Mouse (Mus musculus): ENCODE data around the gene Klf6. TPM values are rescaled to one million over a fixed set of nuclear protein-coding genes. Genes with fewer than 3 reads are reported as not detected.

Gene Klf6
- polyA plus RNA-seq (2015; fragmentation: Nextera tagmentation; extraction: Ambion mirVana) = 76.4 and 82.9 TPM in 2 replicates

- Histone ChIP-seq H3K27me3 (no peaks in the 10 kb centered on the region), H3K27ac (peak within 1 kb of the TSS; percentile 97), H3K9me3 (no peaks in the 10 kb centered on the region), H3K9ac (peak within 1 kb of the TSS; percentile 79), H3K36me3 (peaks cover 19% of the 10 kb centered on the region), H3K4me1 (peaks cover 18% of the 10 kb centered on the region), H3K4me2 (peak within 1 kb of the TSS; percentile 74), H3K4me3 (peak within 1 kb of the TSS; percentile 73)
- peak; percentile 99 for ATAC-seq (ENCODE audit: borderline replicate concordance, extremely low read depth, low FRiP score, low TSS enrichment)
- WGBS = under 1% methylated on average over 58 of the region's 60 CpGs
Measured at GRCm38 (mm10) chr13:5861157-5862002, at the start of gene Klf6. Gene Klf6 (plus strand): TSS chr13:5861482.

- H3K4me3 ChIP-seq = no peak overlapping the region
- WGBS = 88% methylated on average over 9 of the region's 9 CpGs
- ATAC-seq (ENCODE audit: borderline replicate concordance, extremely low read depth, low FRiP score, low TSS enrichment) = no peak
- H3K27me3 ChIP-seq = no peaks in the 10 kb centered on the region
- no peak overlapping the region for H3K27ac ChIP-seq
- no peaks in the 10 kb centered on the region for H3K4me1 ChIP-seq
- H3K9ac ChIP-seq = no peak overlapping the region
- H3K36me3 ChIP-seq = no peaks in the 10 kb centered on the region
- no peaks in the 10 kb centered on the region for H3K9me3 ChIP-seq
- no peak overlapping the region for H3K4me2 ChIP-seq
Measured at GRCm38 (mm10) chr13:5813433-5813832, 47.8 kb upstream of the Klf6 start.

GRCm38 (mm10) chr13:5817250-5817649 lies 44.0 kb upstream of the Klf6 start:
- Histone ChIP-seq H3K36me3 (no peaks in the 10 kb centered on the region), H3K27me3 (no peaks in the 10 kb centered on the region), H3K4me2 (no peak overlapping the region), H3K27ac (no peak overlapping the region), H3K4me1 (peaks cover 3% of the 10 kb centered on the region; the same call in 1 of the 2 replicates), H3K9ac (no peak overlapping the region), H3K9me3 (no peaks in the 10 kb centered on the region), H3K4me3 (no peak overlapping the region)
- ATAC-seq (ENCODE audit: borderline replicate concordance, extremely low read depth, low FRiP score, low TSS enrichment) = no peak
- 72% methylated on average over 3 of the region's 3 CpGs for WGBS

GRCm38 (mm10) chr13:5819173-5819572 lies 42.1 kb upstream of the Klf6 start:
- Histone ChIP-seq H3K36me3 (no peaks in the 10 kb centered on the region), H3K9me3 (no peaks in the 10 kb centered on the region), H3K9ac (no peak overlapping the region), H3K27me3 (no peaks in the 10 kb centered on the region), H3K4me2 (no peak overlapping the region), H3K4me1 (peaks cover 9% of the 10 kb centered on the region; the same call in 1 of the 2 replicates), H3K27ac (no peak overlapping the region), H3K4me3 (no peak overlapping the region)
- WGBS = 53% methylated on average over 3 of the region's 3 CpGs
- no peak for ATAC-seq (ENCODE audit: borderline replicate concordance, extremely low read depth, low FRiP score, low TSS enrichment)

- Histone ChIP-seq H3K27ac (peak overlapping the region; percentile 42), H3K4me2 (peak overlapping the region; percentile 35), H3K27me3 (no peaks in the 10 kb centered on the region), H3K4me1 (peaks cover 16% of the 10 kb centered on the region), H3K4me3 (peak overlapping the region; percentile 5; the same call in 1 of the 2 replicates), H3K9me3 (no peaks in the 10 kb centered on the region), H3K9ac (no peak overlapping the region), H3K36me3 (no peaks in the 10 kb centered on the region)
- ATAC-seq (ENCODE audit: borderline replicate concordance, extremely low read depth, low FRiP score, low TSS enrichment) = peak; percentile 81
- 11% methylated on average over 11 of the region's 11 CpGs for WGBS
Measured at GRCm38 (mm10) chr13:5822586-5822985, 38.7 kb upstream of the Klf6 start.

- no peak for ATAC-seq (ENCODE audit: borderline replicate concordance, extremely low read depth, low FRiP score, low TSS enrichment)
- Histone ChIP-seq H3K27me3 (no peaks in the 10 kb centered on the region), H3K4me2 (no peak overlapping the region), H3K9me3 (no peaks in the 10 kb centered on the region), H3K36me3 (no peaks in the 10 kb centered on the region), H3K9ac (no peak overlapping the region), H3K4me1 (peaks cover 16% of the 10 kb centered on the region), H3K27ac (peak overlapping the region; percentile 42), H3K4me3 (no peak overlapping the region)
- 71% methylated on average over 7 of the region's 7 CpGs for WGBS
Measured at GRCm38 (mm10) chr13:5823150-5823549, 38.1 kb upstream of the Klf6 start.

GRCm38 (mm10) chr13:5824189-5824815 lies 37.0 kb upstream of the Klf6 start:
- no peak for ATAC-seq (ENCODE audit: borderline replicate concordance, extremely low read depth, low FRiP score, low TSS enrichment)
- Histone ChIP-seq H3K4me2 (no peak overlapping the region), H3K27ac (no peak overlapping the region), H3K4me3 (no peak overlapping the region), H3K4me1 (peaks cover 16% of the 10 kb centered on the region), H3K9me3 (no peaks in the 10 kb centered on the region), H3K36me3 (no peaks in the 10 kb centered on the region), H3K27me3 (no peaks in the 10 kb centered on the region), H3K9ac (no peak overlapping the region)
- WGBS = 65% methylated on average over 8 of the region's 8 CpGs

- Histone ChIP-seq H3K4me1 (peaks cover 16% of the 10 kb centered on the region), H3K9me3 (no peaks in the 10 kb centered on the region), H3K9ac (no peak overlapping the region), H3K27me3 (no peaks in the 10 kb centered on the region), H3K27ac (peak overlapping the region; percentile 39; the same call in 1 of the 2 replicates), H3K36me3 (no peaks in the 10 kb centered on the region), H3K4me3 (no peak overlapping the region), H3K4me2 (peak overlapping the region; percentile 31; the same call in 1 of the 2 replicates)
- ATAC-seq (ENCODE audit: borderline replicate concordance, extremely low read depth, low FRiP score, low TSS enrichment) = peak; percentile 65; the same call in 1 of the 2 replicates
- WGBS = 15% methylated on average over 9 of the region's 9 CpGs
Measured at GRCm38 (mm10) chr13:5826170-5826827, 35.0 kb upstream of the Klf6 start.

- ATAC-seq (ENCODE audit: borderline replicate concordance, extremely low read depth, low FRiP score, low TSS enrichment) = no peak
Measured at GRCm38 (mm10) chr13:5831976-5832375, 29.3 kb upstream of the Klf6 start.

GRCm38 (mm10) chr13:5837174-5837777 lies 24.0 kb upstream of the Klf6 start:
- no peak for ATAC-seq (ENCODE audit: borderline replicate concordance, extremely low read depth, low FRiP score, low TSS enrichment)
- no peak overlapping the region for H3K9ac ChIP-seq
- 79% methylated on average over 4 of the region's 4 CpGs for WGBS
- H3K4me1 ChIP-seq = no peaks in the 10 kb centered on the region
- no peaks in the 10 kb centered on the region for H3K27me3 ChIP-seq
- no peak overlapping the region for H3K4me2 ChIP-seq
- no peak overlapping the region for H3K4me3 ChIP-seq
- no peak overlapping the region for H3K27ac ChIP-seq
- no peaks in the 10 kb centered on the region for H3K36me3 ChIP-seq
- no peaks in the 10 kb centered on the region for H3K9me3 ChIP-seq

More at GRCm38 (mm10) chr13:5831976-5832375, 29.3 kb upstream of the Klf6 start:
- no peaks in the 10 kb centered on the region for H3K36me3 ChIP-seq
- WGBS = 24% methylated on average over 7 of the region's 7 CpGs
- no peak overlapping the region for H3K27ac ChIP-seq
- no peaks in the 10 kb centered on the region for H3K27me3 ChIP-seq
- no peak overlapping the region for H3K4me3 ChIP-seq
- no peak overlapping the region for H3K9ac ChIP-seq
- H3K4me1 ChIP-seq = no peaks in the 10 kb centered on the region
- H3K4me2 ChIP-seq = no peak overlapping the region
- no peaks in the 10 kb centered on the region for H3K9me3 ChIP-seq

GRCm38 (mm10) chr13:5841418-5841817 lies 19.9 kb upstream of the Klf6 start:
- 56% methylated on average over 6 of the region's 6 CpGs for WGBS
- no peak overlapping the region for H3K4me2 ChIP-seq
- H3K27me3 ChIP-seq = no peaks in the 10 kb centered on the region
- H3K4me3 ChIP-seq = no peak overlapping the region
- no peaks in the 10 kb centered on the region for H3K9me3 ChIP-seq
- no peak overlapping the region for H3K9ac ChIP-seq
- no peaks in the 10 kb centered on the region for H3K36me3 ChIP-seq
- no peak overlapping the region for H3K27ac ChIP-seq
- peaks cover 15% of the 10 kb centered on the region for H3K4me1 ChIP-seq
- ATAC-seq (ENCODE audit: borderline replicate concordance, extremely low read depth, low FRiP score, low TSS enrichment) = no peak
